Mouse (Mus musculus) spleen, postnatal 4 days (tissue): ENCODE results near the gene Tnip1.
"Not testable (repeated sequence)": the region's sequence is repeated elsewhere in the genome, so short reads cannot be mapped to it uniquely, and the experiment has no call there.

Source experiments
- DNase-seq, 2 experiments: peaks; one replicate each; pipeline ENCODE4 v3.0.0; 2022; ENCODE audit warnings: low spot score in 2 of 2

Gene Tnip1

DNA sequence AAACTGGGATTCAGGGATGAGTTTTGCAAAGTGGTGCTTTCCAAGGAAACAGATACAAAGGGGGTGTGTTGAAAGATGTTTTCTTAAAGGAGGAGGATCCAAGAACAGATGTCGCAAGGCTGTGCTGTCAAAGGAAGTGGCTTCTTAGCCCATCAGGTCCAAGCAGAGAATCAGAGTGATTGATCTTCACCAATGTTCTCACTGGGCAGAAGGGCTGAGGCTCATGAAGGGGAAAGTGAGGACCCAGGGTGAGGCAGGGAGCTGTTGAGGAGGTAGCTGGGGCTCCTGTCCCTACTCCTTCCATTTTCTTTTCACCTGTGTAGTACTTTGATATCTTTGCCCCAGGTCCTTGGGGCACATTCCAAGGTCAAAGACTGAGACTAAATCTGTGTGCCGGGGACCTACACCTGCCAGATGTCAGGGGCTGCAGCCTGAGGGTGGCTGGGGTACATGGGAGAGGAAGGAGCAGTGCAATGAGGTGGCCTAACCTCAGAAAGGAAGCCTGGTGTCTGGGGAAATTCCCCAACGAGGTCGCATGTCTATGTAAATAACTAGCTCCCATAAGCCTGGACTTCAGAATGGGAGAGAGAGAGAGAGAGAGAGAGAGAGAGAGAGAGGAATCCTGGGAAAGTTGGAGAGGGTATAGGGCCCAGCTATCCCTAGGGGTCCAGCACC is 9.5 kb upstream of the Tnip1 start:
- DNase-seq, result peak in 1 of 2 experiments; percentile 28

DNA sequence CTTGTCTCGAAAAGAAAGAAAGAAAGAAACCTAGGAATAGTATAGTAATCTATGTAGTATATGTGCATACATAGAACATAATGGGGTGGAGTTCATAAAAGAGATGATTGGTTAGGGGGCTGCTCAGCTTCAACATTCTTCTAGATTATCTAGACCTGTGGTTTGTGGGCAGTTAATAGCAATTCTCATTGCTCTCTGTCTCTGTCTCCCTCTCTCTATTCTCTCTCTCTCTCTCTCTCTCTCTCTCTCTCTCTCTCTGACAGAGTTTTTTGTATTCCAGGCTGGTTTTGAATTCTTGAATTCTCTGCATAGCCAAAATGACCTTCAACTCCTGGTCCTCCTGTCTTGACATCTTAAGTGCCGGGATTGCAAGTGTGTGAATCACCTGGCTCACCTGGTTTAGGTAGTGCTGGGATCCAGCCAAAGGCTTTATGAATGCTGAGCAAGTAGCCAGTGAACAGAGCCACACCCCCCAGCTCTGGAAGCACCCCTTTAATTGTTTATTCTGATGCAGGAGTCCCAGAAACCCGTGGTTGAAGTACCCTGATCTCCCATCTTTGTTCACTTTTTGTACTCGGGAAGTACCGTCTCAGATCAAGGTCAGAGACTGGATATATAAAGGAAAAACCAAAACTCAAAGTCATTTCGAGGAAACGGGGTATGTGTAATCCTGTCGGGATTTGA is 8.8 kb upstream of the Tnip1 start:
- no peak for DNase-seq

DNA sequence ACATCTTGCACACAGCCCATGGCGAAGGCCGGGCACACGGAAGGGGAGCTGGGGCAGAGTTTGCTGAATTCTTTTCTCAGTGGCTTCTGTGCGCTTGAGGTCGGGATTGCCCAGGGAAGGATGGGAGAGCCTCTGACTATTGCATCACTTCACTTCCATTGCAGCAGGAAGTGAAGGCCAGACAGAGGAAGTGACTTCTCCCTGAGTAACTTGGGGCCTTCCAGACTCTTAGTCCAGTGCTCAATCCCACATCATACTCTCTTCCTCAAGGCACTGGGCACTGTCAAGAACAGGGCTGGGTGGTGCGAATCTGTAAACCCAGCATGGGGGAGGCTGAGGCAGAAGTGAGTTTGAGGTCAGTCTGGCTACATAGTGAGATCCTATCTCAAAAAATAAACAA is 2.5 kb upstream of the Tnip1 start:
- no peak for DNase-seq

DNA sequence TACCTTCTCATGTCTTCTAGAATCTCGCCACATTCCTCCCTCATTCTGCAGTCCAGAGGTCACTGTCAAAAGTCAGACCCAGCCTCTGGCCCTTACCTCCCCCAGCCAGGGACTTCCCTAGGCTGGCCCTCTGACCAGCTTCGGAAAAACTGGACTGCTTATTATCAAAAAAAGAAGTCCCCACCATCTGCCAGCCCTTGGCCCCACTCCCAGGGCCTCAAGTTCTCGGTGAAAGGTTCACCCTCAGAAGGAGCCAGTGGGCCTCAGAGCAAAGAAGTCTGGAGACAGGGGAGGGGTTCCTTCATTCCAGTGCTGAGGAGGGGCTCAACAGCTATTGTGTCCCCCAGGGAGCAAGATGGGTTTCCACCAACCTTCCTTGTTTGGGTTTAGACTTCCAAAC is 796 bp downstream of the Tnip1 start:
- no peak for DNase-seq

DNA sequence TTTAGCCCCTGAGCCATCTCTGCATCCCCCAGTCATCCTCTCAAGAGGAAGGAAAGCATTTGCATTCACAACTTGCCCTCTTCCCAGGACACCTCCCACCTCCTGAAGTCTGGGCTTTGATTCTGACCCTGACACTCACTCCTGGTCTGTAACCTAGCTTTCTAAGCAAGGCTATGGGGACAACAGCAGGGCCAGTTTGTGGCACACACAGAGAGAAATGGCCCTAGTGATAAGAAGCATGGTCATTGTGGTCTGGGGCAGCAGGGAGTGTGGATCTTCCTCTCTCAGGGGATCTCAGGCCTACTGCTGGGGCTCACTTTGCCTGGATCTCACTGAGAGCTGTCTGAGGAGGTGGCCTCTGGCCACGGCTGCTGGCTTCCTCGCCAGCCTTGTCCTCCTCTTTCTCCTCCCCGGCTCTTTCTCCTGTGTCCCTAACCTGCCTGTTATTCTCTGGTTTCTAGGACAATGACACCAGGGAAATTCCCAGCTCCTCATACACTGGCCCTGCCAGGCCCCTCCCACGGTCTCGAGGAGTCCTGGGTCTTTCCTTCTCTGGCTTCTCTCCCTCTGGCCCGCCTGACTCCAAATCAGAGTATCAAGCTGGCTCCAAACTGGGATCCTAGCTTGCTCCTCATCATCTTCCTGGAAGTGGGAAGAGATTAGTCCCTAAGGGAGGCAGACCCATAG is 1.4 kb downstream of the Tnip1 start:
- no peak for DNase-seq

DNA sequence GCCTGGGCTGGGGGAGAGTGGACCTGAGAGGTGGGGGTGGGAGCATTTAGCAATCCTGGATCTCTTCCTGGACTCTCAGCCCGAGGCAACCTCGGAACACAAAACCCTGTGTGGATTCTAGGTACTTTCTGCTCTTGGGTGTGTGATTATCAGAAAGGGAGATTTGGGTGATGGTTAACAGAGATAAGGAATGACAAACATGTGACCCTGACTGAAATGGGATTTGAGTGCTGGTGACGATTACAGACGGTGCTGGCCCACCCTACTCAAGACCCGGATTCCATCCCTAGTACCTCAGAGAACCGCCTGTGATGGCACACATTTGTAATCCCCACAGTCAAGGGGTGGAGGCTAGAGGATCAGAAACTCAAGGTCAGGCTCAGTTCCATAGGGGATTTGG is 2.5 kb downstream of the Tnip1 start:
- DNase-seq, result no peak

- DNase-seq, result no peak
Measured at GRCm38 (mm10) chr11:54958571-54959073, 4.1 kb downstream of the Tnip1 start.

GRCm38 (mm10) chr11:54957708-54958107 is 5.0 kb downstream of the Tnip1 start:
- not testable (repeated sequence) for DNase-seq

- no peak for DNase-seq
Measured at GRCm38 (mm10) chr11:54956912-54957311, 5.8 kb downstream of the Tnip1 start.

DNA sequence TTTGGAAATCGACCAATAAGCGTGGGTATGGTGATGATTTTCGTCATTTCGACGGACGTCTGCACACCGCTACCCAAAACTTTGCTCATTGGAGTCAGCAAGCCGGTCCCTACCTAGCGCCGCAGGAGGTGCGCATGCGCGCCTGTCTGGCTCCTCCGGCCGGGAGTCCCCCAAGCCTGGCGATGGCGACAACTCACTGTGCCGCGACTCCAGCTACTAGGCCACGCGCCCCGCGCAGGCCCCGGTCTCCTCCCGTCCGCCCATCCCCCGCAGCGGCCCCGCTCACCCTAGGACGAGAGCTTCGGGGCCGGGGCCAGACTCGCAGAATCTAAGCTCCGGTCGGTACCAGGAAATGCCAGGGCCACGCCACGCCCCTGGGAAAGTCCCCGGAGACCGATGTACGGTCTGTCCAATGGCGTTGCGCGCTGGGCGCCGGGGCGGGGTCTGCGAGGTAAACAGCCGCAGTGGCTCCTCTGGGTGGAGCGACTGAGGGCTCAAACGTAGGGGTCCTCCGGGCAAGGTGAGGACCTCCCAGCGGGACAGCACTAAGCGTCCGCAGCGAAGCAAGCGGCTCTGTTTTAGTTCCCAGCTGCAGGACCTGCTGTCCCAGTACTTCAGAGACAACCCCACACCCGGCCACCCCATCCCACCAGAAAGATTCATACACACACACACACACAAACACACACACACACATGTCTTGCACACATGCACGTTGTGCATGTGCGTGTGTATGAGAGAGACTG is 6.8 kb downstream of the Tnip1 start:
- peak; percentile 98 to 99 for DNase-seq

- not testable (repeated sequence) for DNase-seq
Measured at GRCm38 (mm10) chr11:54955400-54955734, 7.3 kb downstream of the Tnip1 start.

DNA sequence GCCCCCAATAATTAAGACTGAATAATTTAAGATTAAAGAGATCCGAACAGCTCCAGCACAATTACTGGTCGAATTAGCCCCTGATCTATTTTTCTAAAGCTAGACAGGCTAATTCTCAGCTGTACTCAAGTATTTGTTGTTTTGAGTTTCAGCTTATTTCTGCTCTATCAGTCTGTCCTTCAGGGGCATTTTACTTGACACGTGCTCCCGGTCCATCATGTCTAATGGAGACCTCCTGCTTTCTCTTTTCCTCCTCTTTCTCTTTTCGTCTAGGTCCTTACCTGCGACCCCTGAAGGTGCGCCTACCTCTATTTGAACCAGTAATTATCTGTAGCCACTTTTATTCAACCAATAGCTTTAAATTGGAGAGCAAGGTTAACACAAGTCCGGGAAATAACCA is 8.0 kb downstream of the Tnip1 start:
- DNase-seq, result no peak

GRCm38 (mm10) chr11:54953993-54954446 is 8.7 kb downstream of the Tnip1 start:
- DNase-seq, result no peak

DNA sequence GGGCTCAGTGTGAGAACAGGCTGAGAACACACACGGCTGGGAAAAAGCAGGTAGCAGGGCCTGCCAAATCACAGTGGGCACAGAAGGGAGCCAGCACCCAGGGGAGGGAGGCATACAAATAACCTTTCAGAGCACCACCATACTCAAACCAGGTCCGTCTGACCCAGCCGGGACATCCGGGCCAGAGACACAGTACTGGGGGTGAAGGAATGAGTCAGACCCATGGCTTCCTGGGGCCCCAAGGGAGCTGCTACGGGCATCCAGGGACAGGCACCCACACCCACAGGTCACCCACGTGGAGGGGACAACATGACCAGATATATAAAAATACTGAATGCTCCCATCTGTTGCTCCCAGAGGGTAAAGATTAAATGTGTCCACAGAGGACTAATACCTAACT is 10.1 kb downstream of the Tnip1 start:
- no peak for DNase-seq

- DNase-seq, result no peak
Measured at GRCm38 (mm10) chr11:54950684-54951083, 12.0 kb downstream of the Tnip1 start.

DNA sequence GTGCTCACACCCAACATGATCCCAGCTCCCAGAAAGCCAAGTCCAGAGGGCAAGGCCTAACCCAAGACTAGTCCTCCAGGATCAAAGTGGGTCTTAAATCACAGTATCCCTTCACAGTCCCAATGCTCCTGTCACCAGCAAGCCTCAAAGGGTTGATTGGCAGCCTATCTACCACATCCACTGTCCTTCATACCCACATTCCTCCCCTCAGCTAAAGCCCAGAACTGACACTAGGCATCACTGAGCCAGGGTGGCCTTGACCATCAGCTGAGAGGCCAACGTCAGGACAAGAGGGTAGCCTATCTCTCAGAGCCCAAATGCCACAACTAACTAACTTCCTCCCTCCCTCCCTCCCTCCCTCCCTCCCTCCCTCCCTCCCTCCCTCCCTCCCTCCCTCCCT is 13.0 kb downstream of the Tnip1 start:
- no peak for DNase-seq

GRCm38 (mm10) chr11:54944702-54945101 is 18.0 kb downstream of the Tnip1 start:
- DNase-seq, result no peak

GRCm38 (mm10) chr11:54940056-54940455 is 22.7 kb downstream of the Tnip1 start:
- no peak for DNase-seq

DNA sequence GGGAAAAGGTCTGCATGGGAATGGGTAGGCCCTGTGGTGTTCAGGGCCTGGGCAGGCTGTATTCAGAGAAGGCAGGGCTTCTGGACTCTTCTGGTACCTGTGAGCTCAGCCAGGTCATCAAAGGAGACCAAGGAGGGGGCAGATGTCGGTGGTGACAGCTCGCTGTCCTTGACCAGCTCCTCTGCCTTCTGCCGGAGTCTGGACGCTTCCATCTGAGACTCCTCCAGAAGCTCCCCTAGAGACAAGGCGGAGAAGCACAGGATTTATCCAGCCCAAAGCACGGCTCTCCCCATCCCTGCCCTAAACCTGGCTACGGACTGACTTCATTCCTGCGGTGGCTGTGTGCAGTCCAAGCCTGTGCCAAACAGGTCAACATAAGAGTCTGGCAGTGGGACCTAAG is 23.2 kb downstream of the Tnip1 start:
- no peak for DNase-seq

DNA sequence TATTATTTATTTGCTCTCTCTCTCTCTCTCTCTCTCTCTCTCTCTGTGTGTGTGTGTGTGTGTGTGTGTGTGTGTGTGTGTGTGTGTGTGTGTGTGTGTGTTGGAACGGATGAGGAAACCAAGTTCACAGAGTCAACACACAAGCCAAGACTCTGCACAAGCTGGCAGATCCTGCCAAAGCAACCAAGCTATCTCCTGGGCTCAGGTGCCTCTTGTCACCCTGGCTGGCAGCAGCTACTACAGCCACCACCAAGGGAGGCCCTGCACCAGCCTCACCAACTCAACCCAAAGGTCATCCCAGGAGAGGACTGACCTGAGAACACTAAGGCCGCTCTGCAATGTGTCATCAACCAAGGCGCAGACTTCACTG is 26.0 kb downstream of the Tnip1 start:
- DNase-seq, result no peak

GRCm38 (mm10) chr11:54936035-54936770 is 26.5 kb downstream of the Tnip1 start:
- DNase-seq, result peak; percentile 61 to 75
